Mouse (Mus musculus) neural tube, embryonic 13.5 days (tissue): ENCODE measurements around the gene Tbc1d16. TPM values are rescaled to one million over a fixed set of nuclear protein-coding genes. Genes with fewer than 3 reads are reported as not detected.
"Not testable (repeated sequence)": the region's sequence is repeated elsewhere in the genome, so short reads cannot be mapped to it uniquely, and the experiment has no call there.

Experiments used
- ATAC-seq: fragments of 200-750 bp; cut with Nextera tagmentation; 2 replicates; pipeline ENCODE4 v1.8.0; 2017; ENCODE audit warnings: low read depth, mild to moderate bottlenecking, moderate TSS enrichment, moderate library complexity
- H3K27ac ChIP-seq: fragments of 300-500 bp; sonication (generic); replicated peaks from 2 replicates; pipeline ENCODE4 v1.5.1; 2015; ENCODE audit warnings: moderate library complexity, mild to moderate bottlenecking, inconsistent platforms
- H3K27me3 ChIP-seq: fragments of 300-500 bp; sonication (generic); 2 replicates; pipeline ENCODE4 v1.6.1; 2015; ENCODE audit warnings: mild to moderate bottlenecking, inconsistent platforms
- H3K36me3 ChIP-seq: fragments of 300-500 bp; sonication (generic); 2 replicates; pipeline ENCODE4 v1.6.1; 2015; ENCODE audit warnings: mild to moderate bottlenecking, inconsistent platforms
- H3K4me1 ChIP-seq: fragments of 300-500 bp; sonication (generic); replicated peaks from 2 replicates; pipeline ENCODE4 v1.6.1; 2015; ENCODE audit warnings: inconsistent platforms
- H3K4me2 ChIP-seq: fragments of 300-500 bp; sonication (generic); 2 replicates; pipeline ENCODE4 v1.6.1; 2015; ENCODE audit warnings: inconsistent platforms, mild to moderate bottlenecking, moderate library complexity
- H3K4me3 ChIP-seq: fragments of 300-500 bp; sonication (generic); 2 replicates; pipeline ENCODE4 v1.5.1; 2015; ENCODE audit warnings: mild to moderate bottlenecking, inconsistent platforms
- H3K9ac ChIP-seq: fragments of 300-500 bp; sonication (generic); 2 replicates; pipeline ENCODE4 v1.6.1; 2015; ENCODE audit warnings: moderate library complexity, mild to moderate bottlenecking, inconsistent platforms
- H3K9me3 ChIP-seq: fragments of 300-500 bp; sonication (generic); 2 replicates; pipeline ENCODE4 v1.6.1; 2016; ENCODE audit warnings: inconsistent platforms
- WGBS: fragments of 180-500 bp; shearing (Covaris S2); methylation state at CpG from one replicate; pipeline ENCODE4 v1.1.7; 2015; 5-methylcytosine and 5-hydroxymethylcytosine counted together
- polyA plus RNA-seq: library from polyadenylated mRNA; unstranded; fragments of >200 nt; fragmentation: Nextera tagmentation; extraction: Ambion mirVana; gene quantifications from 2 replicates; pipeline ENCODE4 v1.2.1, GENCODE M21; 2015

Tbc1d16 gene
- 49.0 and 50.8 TPM in 2 replicates for polyA plus RNA-seq

- no peaks in the 10 kb centered on the region for H3K9me3 ChIP-seq
- H3K27ac ChIP-seq, result peak within 1 kb of the TSS; percentile 87
- ATAC-seq, result peak; percentile 93
- peak within 1 kb of the TSS; percentile 99 for H3K4me2 ChIP-seq
- H3K9ac ChIP-seq, result peak within 1 kb of the TSS; percentile 88
- H3K4me3 ChIP-seq, result peak within 1 kb of the TSS; percentile 74
- H3K36me3 ChIP-seq, result peaks cover 14% of the 10 kb centered on the region; the same call in 1 of the 2 replicates
- no peaks in the 10 kb centered on the region for H3K27me3 ChIP-seq
- H3K4me1 ChIP-seq, result peaks cover 72% of the 10 kb centered on the region
- 1% methylated on average over 40 of the region's 66 CpGs for WGBS
Observed at GRCm38 (mm10) chr11:119228091-119228781, at the start of gene Tbc1d16, which contains the start of gene Ccdc40. Gene Tbc1d16, minus strand, starts transcription at chr11:119228499. Gene Ccdc40, plus strand, starts transcription at chr11:119228572.

GRCm38 (mm10) chr11:119273186-119273930 is 45.1 kb upstream of the Tbc1d16 start:
- Histone ChIP-seq H3K9me3 (no peaks in the 10 kb centered on the region), H3K4me3 (no peak overlapping the region), H3K27me3 (no peaks in the 10 kb centered on the region), H3K9ac (no peak overlapping the region), H3K4me1 (peaks cover 21% of the 10 kb centered on the region), H3K4me2 (no peak overlapping the region), H3K27ac (no peak overlapping the region), H3K36me3 (peaks cover 65% of the 10 kb centered on the region)
- no peak for ATAC-seq
- 85% methylated on average over 8 of the region's 8 CpGs for WGBS

- H3K9ac ChIP-seq, H3K4me2 ChIP-seq, H3K27ac ChIP-seq, H3K27me3 ChIP-seq, H3K9me3 ChIP-seq, H3K4me3 ChIP-seq, ATAC-seq: not testable (repeated sequence)
- peaks cover 57% of the 10 kb centered on the region for H3K36me3 ChIP-seq
- H3K4me1 ChIP-seq, result peaks cover 27% of the 10 kb centered on the region
- 56% methylated on average over 3 of the region's 3 CpGs for WGBS
Observed at GRCm38 (mm10) chr11:119272492-119272891, 44.2 kb upstream of the Tbc1d16 start.

- Histone ChIP-seq H3K36me3 (peaks cover 41% of the 10 kb centered on the region), H3K27ac (no peak overlapping the region), H3K9ac (peak overlapping the region; percentile 86), H3K9me3 (no peaks in the 10 kb centered on the region), H3K27me3 (no peaks in the 10 kb centered on the region), H3K4me3 (peak overlapping the region; percentile 62), H3K4me1 (peaks cover 31% of the 10 kb centered on the region), H3K4me2 (peak overlapping the region; percentile 84)
- ATAC-seq, result no peak
- WGBS, result 74% methylated on average over 16 of the region's 16 CpGs
Observed at GRCm38 (mm10) chr11:119268557-119269195, 40.4 kb upstream of the Tbc1d16 start.

DNA sequence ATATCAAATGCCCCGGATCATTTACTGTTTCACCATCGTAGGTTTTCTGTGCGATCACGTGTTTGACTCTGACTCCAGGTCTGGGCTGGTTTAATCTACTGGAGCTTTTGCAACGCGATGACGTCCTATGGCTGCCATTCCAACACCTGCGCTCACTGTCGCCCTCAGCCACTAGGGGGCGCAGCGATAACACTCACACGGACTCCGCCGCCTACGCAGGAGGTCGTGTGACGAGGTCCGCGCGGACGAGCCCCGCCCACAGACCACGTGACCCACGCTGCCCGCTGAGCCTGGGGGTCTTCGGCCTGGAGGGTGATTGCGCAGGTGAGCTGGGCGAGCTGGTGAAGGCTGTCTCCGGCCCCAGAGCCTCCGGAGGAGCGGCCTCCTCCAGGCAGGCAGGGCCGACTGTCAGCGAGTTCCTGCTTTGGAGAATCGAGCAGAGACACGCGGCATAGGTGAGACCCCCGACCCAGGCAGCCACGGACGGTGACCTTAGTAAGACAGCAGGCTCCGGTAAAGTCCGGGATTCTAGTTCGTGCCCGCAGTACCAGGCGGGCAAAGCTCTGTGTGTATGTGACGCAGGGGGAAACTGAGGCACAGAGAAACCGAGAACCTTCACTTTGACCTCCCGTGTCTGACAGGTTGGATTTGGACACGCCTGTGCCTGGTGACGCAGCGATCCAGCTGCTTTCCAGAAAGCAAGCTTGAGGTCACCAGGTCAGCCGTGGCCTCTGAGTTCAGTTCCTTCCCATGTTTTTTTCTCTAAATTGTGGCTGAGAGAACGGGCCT is 39.7 kb upstream of the Tbc1d16 start, which contains the start of gene Gaa:
TSS of gene Gaa (plus strand) at position 120 of the 789 bp plus-strand sequence.
- H3K27ac ChIP-seq, result peak within 1 kb of the TSS; percentile 39; the same call in 1 of the 2 replicates
- H3K9ac ChIP-seq, result peak within 1 kb of the TSS; percentile 86
- H3K4me2 ChIP-seq, result peak within 1 kb of the TSS; percentile 84
- H3K36me3 ChIP-seq, result peaks cover 39% of the 10 kb centered on the region
- H3K9me3 ChIP-seq, result no peaks in the 10 kb centered on the region
- peak; percentile 85 for ATAC-seq
- peaks cover 31% of the 10 kb centered on the region for H3K4me1 ChIP-seq
- no peaks in the 10 kb centered on the region for H3K27me3 ChIP-seq
- peak within 1 kb of the TSS; percentile 62 for H3K4me3 ChIP-seq
- WGBS, result 5% methylated on average over 52 of the region's 52 CpGs

GRCm38 (mm10) chr11:119267241-119267674 is 39.0 kb upstream of the Tbc1d16 start:
- no peak overlapping the region for H3K27ac ChIP-seq
- H3K9me3 ChIP-seq, result no peaks in the 10 kb centered on the region
- peaks cover 34% of the 10 kb centered on the region for H3K36me3 ChIP-seq
- no peak; the same call in 1 of the 2 replicates for ATAC-seq
- WGBS, result 51% methylated on average over 6 of the region's 6 CpGs
- H3K4me3 ChIP-seq, result peak overlapping the region; percentile 62; the same call in 1 of the 2 replicates
- H3K4me2 ChIP-seq, result peak overlapping the region; percentile 84
- H3K4me1 ChIP-seq, result peaks cover 31% of the 10 kb centered on the region
- H3K27me3 ChIP-seq, result no peaks in the 10 kb centered on the region
- no peak overlapping the region for H3K9ac ChIP-seq

GRCm38 (mm10) chr11:119265811-119266210 is 37.5 kb upstream of the Tbc1d16 start:
- 76% methylated on average over 7 of the region's 7 CpGs for WGBS
- no peak overlapping the region for H3K4me3 ChIP-seq

DNA sequence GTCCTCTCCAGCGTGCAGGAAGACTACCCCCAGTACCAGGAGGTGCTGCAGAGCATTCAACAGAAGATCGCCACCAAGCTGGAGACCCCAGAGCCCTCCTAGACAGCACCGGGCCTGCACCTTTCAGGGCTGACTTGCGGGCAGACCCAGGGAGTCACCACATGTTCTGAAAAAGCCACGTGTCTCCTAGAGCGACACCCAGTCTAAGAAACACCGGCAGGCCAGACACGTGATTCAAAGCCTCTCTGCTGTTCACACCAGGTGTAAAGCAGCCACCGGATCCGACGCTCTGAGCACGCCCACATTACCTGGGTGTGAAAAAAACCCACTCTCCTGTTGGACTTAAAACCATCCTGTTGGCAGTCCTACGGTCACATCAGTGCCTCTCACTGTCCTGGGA is 36.1 kb upstream of the Tbc1d16 start:
- whole genome bisulfite sequencing, result 93% methylated on average over 13 of the region's 13 CpGs
- H3K9me3 ChIP-seq, result no peaks in the 10 kb centered on the region
- H3K27ac ChIP-seq, result no peak overlapping the region
- H3K9ac ChIP-seq, result no peak overlapping the region
- no peak overlapping the region for H3K4me2 ChIP-seq
- no peaks in the 10 kb centered on the region for H3K27me3 ChIP-seq
- H3K4me1 ChIP-seq, result peaks cover 19% of the 10 kb centered on the region
- no peak for ATAC-seq
- H3K4me3 ChIP-seq, result no peak overlapping the region
- peaks cover 44% of the 10 kb centered on the region for H3K36me3 ChIP-seq

More at GRCm38 (mm10) chr11:119265811-119266210, 37.5 kb upstream of the Tbc1d16 start:
- Histone ChIP-seq H3K9ac (no peak overlapping the region), H3K4me1 (peaks cover 30% of the 10 kb centered on the region), H3K27ac (no peak overlapping the region), H3K36me3 (peaks cover 37% of the 10 kb centered on the region), H3K9me3 (no peaks in the 10 kb centered on the region), H3K27me3 (no peaks in the 10 kb centered on the region), H3K4me2 (no peak overlapping the region)
- no peak for ATAC-seq

DNA sequence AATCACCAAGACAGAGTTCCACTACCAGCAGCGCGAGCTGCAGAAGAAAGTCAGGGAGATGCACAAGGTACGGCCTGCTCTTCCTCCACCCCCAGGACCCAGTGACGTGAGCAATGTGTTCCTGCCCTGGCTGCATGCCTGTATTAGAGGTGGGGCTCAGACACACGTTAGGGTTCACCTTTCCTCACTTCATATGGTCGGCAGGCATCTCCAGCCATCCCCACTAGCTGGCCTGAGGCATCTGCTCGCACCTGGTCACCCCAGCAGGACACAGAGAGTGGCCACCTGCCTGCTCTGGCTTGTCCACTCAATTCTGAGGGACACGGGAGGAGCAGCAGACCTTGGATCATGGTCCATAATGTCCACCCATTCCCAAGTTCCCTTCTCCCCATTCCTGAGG is 31.7 kb upstream of the Tbc1d16 start:
- Histone ChIP-seq H3K9ac (no peak overlapping the region), H3K4me3 (no peak overlapping the region), H3K36me3 (peaks cover 49% of the 10 kb centered on the region), H3K4me1 (peaks cover 5% of the 10 kb centered on the region; the same call in 1 of the 2 replicates), H3K4me2 (no peak overlapping the region), H3K27ac (no peak overlapping the region), H3K9me3 (no peaks in the 10 kb centered on the region), H3K27me3 (no peaks in the 10 kb centered on the region)
- ATAC-seq, result no peak
- WGBS, result 96% methylated on average over 8 of the region's 8 CpGs

GRCm38 (mm10) chr11:119258572-119259322 is 30.4 kb upstream of the Tbc1d16 start:
- H3K36me3 ChIP-seq, result peaks cover 39% of the 10 kb centered on the region; the same call in 1 of the 2 replicates
- H3K4me1 ChIP-seq, result peaks cover 5% of the 10 kb centered on the region; the same call in 1 of the 2 replicates
- 64% methylated on average over 23 of the region's 23 CpGs for WGBS
- H3K4me2 ChIP-seq, result peak overlapping the region; percentile 49
- no peaks in the 10 kb centered on the region for H3K9me3 ChIP-seq
- peak overlapping the region; percentile 13; the same call in 1 of the 2 replicates for H3K27ac ChIP-seq
- H3K4me3 ChIP-seq, result peak overlapping the region; percentile 23
- no peaks in the 10 kb centered on the region for H3K27me3 ChIP-seq
- peak; percentile 74 for ATAC-seq
- peak overlapping the region; percentile 54 for H3K9ac ChIP-seq
